Mouse (Mus musculus): ENCODE results near the gene Slco4c1.
A peak's percentile ranks its signal among the peaks of the same experiment; 100 is the strongest.

Slco4c1 gene

GRCm38 (mm10) chr1:96871528-96872360 lies at the start of gene Slco4c1:
TSS of gene Slco4c1 (minus strand) at chr1:96872171.
- DNase-seq (ENCODE audit: low read depth, low spot score) = no peak

GRCm38 (mm10) chr1:96917333-96917732 lies 45.4 kb upstream of the Slco4c1 start:
- no peak for DNase-seq (ENCODE audit: low read depth, low spot score)

- DNase-seq (ENCODE audit: low read depth, low spot score) = no peak
Measured at GRCm38 (mm10) chr1:96883788-96884187, 11.8 kb upstream of the Slco4c1 start.

- DNase-seq (ENCODE audit: low read depth, low spot score) = no peak
Measured at GRCm38 (mm10) chr1:96878572-96878971, 6.6 kb upstream of the Slco4c1 start.

GRCm38 (mm10) chr1:96876076-96876475 lies 4.1 kb upstream of the Slco4c1 start:
- DNase-seq (ENCODE audit: low read depth, low spot score) = no peak

- no peak for DNase-seq (ENCODE audit: low read depth, low spot score)
Measured at GRCm38 (mm10) chr1:96874636-96875035, 2.7 kb upstream of the Slco4c1 start.

- no peak for DNase-seq (ENCODE audit: low read depth, low spot score)
Measured at GRCm38 (mm10) chr1:96872361-96872693, 356 bp upstream of the Slco4c1 start.

GRCm38 (mm10) chr1:96870764-96871307 lies 1.1 kb downstream of the Slco4c1 start:
- no peak for DNase-seq (ENCODE audit: low read depth, low spot score)

GRCm38 (mm10) chr1:96868722-96869121 lies 3.2 kb downstream of the Slco4c1 start:
- no peak for DNase-seq (ENCODE audit: low read depth, low spot score)

GRCm38 (mm10) chr1:96866002-96866401 lies 6.0 kb downstream of the Slco4c1 start:
- DNase-seq (ENCODE audit: low read depth, low spot score) = no peak

GRCm38 (mm10) chr1:96864120-96864519 lies 7.9 kb downstream of the Slco4c1 start:
- no peak for DNase-seq (ENCODE audit: low read depth, low spot score)

GRCm38 (mm10) chr1:96859995-96860684 lies 11.8 kb downstream of the Slco4c1 start:
- DNase-seq (ENCODE audit: low read depth, low spot score) = no peak

GRCm38 (mm10) chr1:96853541-96853940 lies 18.4 kb downstream of the Slco4c1 start:
- no peak for DNase-seq (ENCODE audit: low read depth, low spot score)

GRCm38 (mm10) chr1:96849101-96849500 lies 22.9 kb downstream of the Slco4c1 start:
- no peak for DNase-seq (ENCODE audit: low read depth, low spot score)

GRCm38 (mm10) chr1:96848606-96849005 lies 23.4 kb downstream of the Slco4c1 start:
- DNase-seq (ENCODE audit: low read depth, low spot score) = no peak

GRCm38 (mm10) chr1:96846727-96847126 lies 25.2 kb downstream of the Slco4c1 start:
- peak; percentile 30 for DNase-seq (ENCODE audit: low read depth, low spot score)

GRCm38 (mm10) chr1:96805287-96805727 lies 66.7 kb downstream of the Slco4c1 start:
- no peak for DNase-seq (ENCODE audit: low read depth, low spot score)

GRCm38 (mm10) chr1:96801595-96801994 lies 70.4 kb downstream of the Slco4c1 start:
- DNase-seq (ENCODE audit: low read depth, low spot score) = peak; percentile 16

GRCm38 (mm10) chr1:96794690-96795089 lies 77.3 kb downstream of the Slco4c1 start:
- DNase-seq (ENCODE audit: low read depth, low spot score) = no peak

GRCm38 (mm10) chr1:96794290-96794689 lies 77.7 kb downstream of the Slco4c1 start:
- no peak for DNase-seq (ENCODE audit: low read depth, low spot score)

GRCm38 (mm10) chr1:96789268-96789667 lies 82.7 kb downstream of the Slco4c1 start:
- DNase-seq (ENCODE audit: low read depth, low spot score) = no peak

GRCm38 (mm10) chr1:96774174-96774573 lies 97.8 kb downstream of the Slco4c1 start:
- DNase-seq (ENCODE audit: low read depth, low spot score) = no peak

GRCm38 (mm10) chr1:96773712-96774111 lies 98.3 kb downstream of the Slco4c1 start:
- DNase-seq (ENCODE audit: low read depth, low spot score) = no peak
